Mouse (Mus musculus) ovary, postnatal 10 days (tissue): ENCODE data around the gene Mipol1.

ENCODE experiments used
- DNase-seq: peaks from one replicate; pipeline ENCODE4 v3.0.0; 2022; ENCODE audit warnings: low spot score

The Mipol1 gene

DNA sequence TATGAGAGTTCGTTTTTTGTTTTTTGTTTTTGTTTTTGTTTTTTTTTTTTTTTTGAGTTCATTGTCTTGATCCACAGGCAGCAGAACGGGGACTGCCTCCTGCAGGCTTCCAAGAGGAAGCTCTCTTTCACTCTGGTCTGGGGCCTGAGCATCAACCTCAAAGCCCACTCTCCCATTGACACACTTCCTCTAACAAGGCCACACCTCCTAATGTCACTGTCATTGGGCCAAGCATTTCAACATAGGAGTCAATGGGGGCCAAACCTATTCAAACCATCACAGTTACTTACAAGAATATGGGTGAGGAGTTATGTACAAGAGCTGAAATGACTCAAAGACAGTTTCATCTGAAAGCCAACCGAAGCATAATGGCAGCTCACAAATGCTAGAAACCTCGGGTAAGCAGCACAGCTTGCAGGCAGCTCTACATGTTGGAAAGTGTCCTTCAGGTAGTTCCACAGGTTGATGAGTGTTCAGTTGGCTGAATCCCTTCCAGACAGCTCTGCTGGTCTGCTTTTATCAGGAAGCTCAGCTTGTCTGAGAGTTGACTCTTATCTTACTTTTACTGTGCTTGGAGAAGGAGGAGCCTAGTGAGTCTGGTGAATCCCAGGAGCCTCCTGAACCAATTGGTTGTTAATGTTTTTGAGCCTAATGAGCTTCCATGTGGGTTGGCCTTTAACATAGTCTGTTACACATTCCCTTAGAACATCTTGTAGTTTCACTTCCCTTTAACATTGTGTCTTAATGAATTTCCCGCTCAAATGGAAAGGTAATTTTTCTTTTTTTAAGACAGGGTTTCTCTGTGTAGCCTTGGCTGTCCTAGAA, 13.7 kb downstream of the Mipol1 start:
- no peak for DNase-seq

- no peak for DNase-seq
These were observed 28.3 kb downstream of the Mipol1 start for GRCm38 (mm10) chr12:57258572-57258971.

DNA sequence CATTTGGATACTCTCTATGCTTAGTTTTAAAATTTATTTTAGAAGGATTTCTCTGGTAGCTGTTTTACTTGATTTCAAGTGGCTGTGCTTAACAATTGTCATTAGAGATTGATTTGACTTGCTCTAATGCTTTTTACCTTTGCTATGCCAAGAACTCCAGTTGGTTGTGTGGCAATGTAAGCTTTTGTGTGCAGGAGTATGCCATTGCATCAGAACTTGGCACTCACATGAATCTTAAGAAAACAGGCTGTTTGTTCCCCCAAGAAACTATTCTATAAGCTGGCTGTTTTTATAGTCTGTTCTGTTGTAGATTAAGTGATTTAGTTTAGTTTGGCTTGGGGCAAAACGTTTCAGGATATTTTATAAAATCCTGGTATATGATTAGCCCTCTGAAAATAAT, 45.2 kb downstream of the Mipol1 start:
- no peak for DNase-seq

GRCm38 (mm10) chr12:57281155-57282114, 51.2 kb downstream of the Mipol1 start:
- no peak for DNase-seq

DNA sequence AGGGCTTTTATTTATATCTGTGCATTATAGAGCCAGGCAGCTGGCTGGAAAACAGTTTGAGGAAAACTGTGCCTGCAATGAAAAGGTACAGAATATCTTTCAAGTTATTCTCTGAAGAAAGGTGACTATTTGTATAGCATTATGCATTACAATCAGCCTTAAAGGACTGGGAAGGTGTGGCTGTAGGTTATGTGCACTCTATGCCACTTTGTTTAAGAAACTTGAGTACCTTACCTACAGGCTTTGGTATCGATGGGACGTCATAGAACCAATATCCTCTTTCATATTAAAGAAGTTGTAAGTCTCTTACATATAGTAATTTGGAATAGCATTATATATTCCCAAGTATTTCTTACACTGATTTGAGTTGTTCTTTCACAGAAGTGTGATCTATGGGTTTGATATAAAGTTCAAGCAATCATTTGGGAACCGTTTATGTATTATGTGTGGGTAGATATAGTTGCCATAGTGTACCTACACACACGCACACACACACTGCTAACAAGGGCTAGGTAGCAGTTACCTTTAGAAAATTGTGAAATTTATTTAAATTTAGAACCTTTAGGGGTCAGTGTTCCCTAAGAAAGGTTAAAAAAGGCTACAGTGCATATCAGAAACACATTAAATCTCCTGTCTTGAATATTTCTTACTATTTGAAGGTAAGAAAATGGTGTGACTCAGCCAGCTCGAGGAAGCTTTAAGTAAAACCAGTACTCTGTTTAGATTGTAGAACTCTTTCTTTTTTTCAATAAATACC, 55.3 kb downstream of the Mipol1 start:
- DNase-seq = no peak

- no peak for DNase-seq
These were observed 77.1 kb downstream of the Mipol1 start for GRCm38 (mm10) chr12:57307337-57307736.

DNA sequence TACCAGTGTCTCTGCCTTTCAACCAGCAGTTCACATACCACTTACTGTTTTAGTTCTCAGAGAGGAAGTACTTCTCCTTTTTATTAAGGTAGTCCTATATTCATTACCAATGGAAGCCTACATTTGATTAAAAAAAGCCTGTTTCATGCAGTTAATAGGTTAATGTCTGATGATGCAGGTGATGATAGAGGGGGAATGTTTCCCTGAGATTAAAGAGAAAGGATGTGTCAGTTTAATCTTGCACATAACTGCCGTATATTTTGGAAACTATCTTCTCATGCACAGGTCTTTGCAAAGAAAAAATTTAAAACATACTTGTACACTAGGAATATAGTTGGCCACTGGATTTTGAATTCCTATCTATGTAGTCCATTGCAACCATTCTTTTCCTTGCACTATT, 77.5 kb downstream of the Mipol1 start:
- DNase-seq = no peak

DNA sequence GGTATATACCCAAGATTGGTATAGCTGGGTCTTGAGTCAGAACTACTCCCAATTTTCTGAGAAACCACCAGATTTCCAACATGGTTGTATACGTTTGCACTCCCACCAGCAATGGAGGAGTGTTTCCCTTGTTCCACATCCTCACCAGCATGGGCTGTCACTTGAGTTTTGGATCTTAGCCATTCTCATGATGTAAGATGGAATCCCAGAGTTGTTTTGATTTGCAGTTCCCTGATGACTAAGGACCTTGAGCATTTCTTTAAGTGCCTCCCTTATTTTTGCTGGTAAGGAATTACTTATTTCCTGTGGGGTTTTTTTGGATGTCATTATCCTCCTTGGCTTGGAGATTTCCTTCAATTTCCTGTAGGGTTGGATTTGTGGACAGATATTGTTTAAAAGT, 108.8 kb downstream of the Mipol1 start:
- DNase-seq = no peak

GRCm38 (mm10) chr12:57340111-57340510, 109.9 kb downstream of the Mipol1 start:
- no peak for DNase-seq

GRCm38 (mm10) chr12:57362732-57363131, 132.5 kb downstream of the Mipol1 start:
- DNase-seq = no peak

DNA sequence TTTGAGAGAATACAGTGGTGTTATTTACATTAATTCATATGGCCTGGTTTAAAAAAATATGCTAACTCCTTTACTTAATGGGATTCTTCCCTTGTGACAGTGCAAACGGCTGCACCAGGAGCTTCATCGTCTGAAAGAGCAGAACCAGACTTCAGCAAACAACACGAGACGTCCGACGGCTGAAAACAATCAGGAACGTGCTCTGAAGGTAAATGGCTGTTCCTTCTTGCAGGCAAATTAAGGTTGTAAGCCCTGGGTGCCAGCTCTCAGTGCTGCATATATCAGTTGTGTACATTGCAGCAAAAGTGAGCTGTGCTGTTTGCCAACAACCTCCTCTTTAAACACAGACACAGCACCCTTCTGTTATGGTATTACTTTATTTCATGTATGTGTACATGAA, 133.8 kb downstream of the Mipol1 start:
- DNase-seq = no peak

DNA sequence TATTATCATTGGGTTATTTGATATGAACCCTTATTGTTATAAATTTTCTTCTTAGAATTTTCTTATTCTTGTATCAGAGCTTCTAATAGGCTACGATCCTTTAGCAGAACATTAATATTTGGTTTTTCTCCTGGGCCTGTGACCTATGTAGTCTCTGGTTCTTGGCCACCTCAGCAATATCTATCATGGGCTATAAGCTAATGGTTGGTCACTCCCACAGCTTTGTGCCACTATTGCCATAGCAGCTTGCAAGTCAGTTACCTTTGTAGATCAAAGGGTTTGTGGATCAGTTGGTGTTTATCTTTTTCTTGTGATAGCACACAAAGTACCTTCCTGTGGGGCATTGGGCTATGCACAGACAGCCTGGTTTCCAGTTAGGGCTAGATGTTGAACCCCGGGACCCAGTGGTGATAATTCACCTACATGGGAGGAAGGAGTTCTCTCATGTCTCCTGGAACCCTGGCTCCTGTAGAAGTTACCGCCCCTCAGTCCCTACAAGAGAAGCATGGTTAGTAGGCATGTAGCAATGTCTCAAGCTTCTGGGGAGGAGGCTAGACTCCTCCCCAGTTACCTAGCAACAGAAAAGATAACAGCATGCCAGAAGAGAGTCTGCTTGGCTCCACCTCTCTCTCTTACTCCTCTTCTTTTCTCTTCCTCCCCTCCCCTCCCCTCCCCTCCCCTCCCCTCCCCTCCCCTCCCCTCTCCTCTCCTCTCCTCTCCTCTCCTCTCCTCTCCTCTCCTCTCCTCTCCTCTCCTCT, 141.7 kb downstream of the Mipol1 start:
- DNase-seq = no peak

- DNase-seq = no peak
These were observed 152.6 kb downstream of the Mipol1 start for GRCm38 (mm10) chr12:57382797-57383196.

DNA sequence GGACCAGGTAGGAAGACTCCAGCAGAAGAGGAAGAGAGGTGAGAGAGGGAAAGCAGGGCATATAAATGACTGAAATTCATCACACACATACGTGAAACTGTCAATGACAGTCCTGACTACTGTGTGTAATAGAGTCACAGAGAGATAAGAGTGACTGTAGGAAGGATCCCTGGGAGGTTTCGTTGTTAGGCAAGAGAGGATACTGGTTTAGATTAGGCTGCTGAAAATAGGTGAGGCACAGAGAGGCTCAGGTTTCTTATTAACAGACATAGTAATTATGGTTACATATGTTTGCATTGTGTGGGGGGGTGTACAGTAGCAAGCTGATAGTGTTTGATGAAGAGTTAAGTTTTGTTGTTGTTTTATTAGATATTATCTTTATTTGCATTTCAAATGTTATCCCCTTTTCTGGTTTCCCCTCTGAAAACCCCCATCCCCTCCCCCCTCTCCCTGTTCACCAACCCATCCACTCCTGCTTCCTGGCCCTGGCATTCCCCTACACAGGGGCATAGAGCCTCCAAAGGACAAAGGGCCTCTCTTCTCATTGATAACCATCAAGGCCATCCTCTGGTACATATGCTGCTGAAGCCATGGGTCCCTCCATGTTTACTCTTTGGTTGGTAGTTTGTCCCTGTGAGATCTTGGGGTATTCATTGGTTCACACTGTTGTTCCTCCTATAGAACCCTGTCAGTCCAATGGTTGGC, 157.5 kb downstream of the Mipol1 start:
- DNase-seq = no peak

DNA sequence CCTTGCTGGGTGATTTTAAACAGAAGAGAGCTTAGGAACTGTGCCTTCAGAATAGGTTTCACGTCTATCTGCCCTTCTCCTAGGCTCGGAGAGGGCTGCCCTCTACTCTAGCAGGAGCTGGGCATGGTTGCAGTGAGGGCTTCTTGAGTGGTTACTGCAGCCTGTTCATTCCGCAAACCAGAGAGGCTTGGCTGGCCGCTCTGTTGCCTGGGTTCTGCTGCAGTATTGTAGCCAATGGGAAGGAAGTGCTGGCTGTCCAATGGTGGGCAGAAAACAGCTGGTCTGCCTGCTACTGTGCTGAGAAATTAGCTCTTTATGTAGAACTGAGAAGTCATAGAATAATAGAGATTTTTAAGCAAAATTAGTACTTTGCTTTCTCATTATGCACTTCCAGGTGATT, 169.3 kb downstream of the Mipol1 start:
- no peak for DNase-seq

- no peak for DNase-seq
These were observed 170.0 kb downstream of the Mipol1 start for GRCm38 (mm10) chr12:57400186-57400585.

DNA sequence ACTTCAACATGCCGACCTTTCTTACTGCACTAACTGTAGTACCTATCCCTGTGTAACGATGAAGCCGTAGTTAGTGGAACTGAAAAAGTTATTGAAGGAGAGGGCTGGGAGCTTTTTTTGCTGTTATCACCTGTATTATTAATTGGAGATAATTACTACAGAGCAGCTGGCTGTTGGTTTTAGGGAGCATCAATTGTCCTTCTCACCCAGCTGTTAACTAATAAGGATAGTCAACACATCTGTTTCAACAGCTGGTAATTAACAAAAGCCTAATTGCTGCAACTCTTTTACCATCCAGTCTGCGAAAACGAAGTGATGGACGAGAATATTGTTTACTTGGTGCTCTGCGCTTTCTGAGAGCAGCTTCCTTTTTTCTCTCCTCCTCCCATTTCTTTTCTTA, 170.9 kb downstream of the Mipol1 start:
- no peak for DNase-seq

GRCm38 (mm10) chr12:57402360-57402759, 172.1 kb downstream of the Mipol1 start:
- no peak for DNase-seq

GRCm38 (mm10) chr12:57409976-57410375, 179.7 kb downstream of the Mipol1 start:
- DNase-seq = no peak

- DNase-seq = no peak
These were observed 183.6 kb downstream of the Mipol1 start for GRCm38 (mm10) chr12:57413833-57414232.

DNA sequence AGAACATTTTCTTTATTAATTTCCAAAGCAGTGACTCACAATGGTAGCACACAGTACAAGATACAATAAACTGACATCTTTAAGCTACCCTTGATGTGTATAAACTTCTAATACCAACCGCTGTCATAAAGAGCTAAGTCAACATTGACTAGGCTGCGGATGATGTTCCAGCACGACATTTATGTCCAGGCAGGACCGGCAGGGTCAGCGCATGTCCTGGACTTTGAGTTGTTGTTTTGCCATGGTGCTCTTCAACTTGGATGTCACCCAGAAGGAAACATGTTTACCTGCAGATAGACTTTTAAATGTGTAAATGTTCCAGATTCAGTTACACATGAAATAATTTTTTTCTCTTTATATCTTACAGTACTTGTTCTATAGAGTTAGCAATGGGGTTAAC, 194.7 kb downstream of the Mipol1 start:
- DNase-seq = no peak
